Mouse (Mus musculus): ENCODE measurements around the gene Sqstm1.

The Sqstm1 gene

DNA sequence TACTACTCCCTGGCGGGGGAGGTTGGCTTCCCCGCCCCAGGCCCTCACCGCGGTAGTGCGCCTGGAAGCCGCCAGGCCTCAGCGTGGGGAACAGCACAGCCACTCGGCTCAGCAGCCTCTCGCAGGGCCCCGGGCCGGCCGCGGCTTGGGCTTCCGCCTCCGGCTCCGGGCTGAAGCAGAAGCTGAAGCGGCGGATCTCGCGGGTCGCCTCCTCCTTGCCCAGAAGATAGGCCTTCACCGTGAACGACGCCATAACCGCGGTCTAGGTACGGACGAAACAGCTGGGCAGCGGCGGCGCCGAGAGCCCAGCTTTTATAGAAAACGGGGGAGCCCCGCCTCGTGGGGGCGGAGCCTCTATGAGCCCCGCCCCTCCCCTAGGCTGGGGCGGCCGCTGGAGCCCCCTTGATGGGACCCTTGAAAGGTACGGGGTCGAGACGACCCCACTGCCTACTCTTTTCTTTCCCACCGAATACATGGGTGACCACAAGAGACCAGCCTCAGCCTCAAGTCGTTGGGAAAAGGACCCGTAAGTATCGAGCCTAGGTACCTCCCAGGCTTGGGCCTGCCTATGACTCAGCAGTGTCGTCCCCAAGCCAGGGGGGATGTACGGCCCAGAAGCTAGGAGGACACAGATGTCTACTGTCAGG, at the start of gene Sqstm1, which contains the start of gene Mgat4b:
Sqstm1 (minus strand) TSS at position 323 of the 647 bp plus-strand sequence.
Mgat4b (plus strand) TSS at position 386 of the 647 bp plus-strand sequence.
- peak; percentile 84 to 89 for DNase-seq (ENCODE audit: low spot score in 2 of 2)

DNA sequence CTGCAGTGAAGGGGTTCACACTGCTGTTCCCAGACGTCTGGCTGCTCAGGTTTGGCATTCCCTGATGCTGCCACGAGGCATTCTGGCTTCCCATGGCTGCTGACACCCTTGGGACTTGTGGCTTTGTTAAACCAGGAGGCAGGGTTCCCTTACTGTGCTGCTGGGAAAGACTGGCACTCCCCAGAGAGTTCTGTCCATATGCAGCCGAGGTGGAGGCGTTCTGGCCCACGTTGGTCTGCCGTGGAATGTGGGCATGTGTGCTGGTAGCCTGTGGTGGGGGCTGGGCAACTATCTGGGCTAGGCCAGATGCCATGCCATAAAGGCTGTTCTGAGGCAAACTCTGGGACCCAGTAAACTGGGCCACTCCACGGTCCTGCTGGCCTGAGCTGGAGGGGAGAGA, 47.7 kb upstream of the Sqstm1 start:
- DNase-seq (ENCODE audit: low spot score in 2 of 2): peak; percentile 68 to 73

DNA sequence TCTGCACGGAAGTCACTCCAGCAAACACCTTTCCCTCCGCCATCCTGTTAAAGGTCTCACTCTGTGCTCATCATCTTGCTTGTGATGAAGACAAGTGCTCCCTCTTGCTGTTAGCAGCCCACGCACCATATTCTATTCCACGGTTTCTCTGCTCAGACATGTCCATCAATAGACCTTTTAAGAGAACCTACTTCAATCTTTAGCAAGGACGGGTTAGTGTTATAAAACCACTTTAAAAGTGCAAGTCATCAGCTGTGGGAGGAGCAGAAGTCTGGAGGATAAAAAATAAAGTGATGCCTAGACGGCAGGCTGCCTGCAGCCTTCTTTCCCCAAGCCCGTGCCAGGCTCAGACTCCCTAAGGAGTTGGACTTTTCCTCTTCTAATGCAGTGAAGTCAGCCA, 46.0 kb upstream of the Sqstm1 start:
- DNase-seq (ENCODE audit: low spot score in 2 of 2): peak in 1 of 2 experiments; percentile 39

DNA sequence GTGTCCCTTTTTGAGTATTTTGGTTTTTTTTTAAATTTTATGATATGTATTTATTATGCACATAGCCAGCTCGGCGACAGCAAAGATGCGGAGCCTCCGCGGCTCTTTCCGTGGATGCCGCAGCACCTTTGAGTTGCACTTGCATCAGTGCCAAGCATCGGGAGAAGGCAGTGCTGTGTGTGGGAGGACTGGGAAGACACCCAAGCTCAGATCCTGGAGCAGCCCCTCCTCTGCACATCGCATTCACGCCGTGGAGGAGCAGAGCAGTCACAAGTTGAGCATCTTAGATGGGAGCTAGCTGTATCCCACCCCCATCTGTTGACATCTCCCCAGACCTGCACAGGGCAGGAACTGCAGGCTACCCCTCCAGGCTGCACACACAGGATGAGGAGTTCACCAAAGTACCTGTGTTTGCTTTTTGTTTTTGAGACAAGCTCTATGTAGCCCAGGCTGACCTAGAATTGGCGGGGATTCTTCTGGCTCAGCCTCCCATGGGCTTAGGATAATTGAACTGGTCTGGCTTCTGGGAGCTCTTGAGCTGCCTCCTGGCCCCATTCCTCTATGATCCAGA, 43.5 kb upstream of the Sqstm1 start:
- DNase-seq (ENCODE audit: low spot score in 2 of 2): peak; percentile 85 to 89

DNA sequence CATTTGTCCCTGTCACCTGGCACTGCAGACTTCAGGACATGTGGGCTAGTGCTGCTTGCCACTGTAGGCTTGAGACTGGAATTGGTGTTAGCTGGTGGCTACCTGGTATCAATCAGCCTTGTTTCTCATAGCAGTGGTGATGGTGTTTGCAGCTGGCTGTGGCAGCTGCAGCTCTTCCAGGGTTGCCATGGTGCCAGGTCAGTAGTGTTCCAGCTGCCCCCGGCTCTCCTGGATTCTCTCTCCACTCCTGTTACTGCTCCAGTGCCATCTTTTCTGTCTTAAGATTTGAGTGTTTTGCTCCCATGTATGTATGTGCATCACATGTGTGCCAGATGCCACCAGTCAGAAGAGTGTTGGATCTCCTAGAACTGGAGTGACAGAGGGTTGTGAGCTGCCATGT, 42.8 kb upstream of the Sqstm1 start:
- no peak for DNase-seq (ENCODE audit: low spot score in 2 of 2)

DNA sequence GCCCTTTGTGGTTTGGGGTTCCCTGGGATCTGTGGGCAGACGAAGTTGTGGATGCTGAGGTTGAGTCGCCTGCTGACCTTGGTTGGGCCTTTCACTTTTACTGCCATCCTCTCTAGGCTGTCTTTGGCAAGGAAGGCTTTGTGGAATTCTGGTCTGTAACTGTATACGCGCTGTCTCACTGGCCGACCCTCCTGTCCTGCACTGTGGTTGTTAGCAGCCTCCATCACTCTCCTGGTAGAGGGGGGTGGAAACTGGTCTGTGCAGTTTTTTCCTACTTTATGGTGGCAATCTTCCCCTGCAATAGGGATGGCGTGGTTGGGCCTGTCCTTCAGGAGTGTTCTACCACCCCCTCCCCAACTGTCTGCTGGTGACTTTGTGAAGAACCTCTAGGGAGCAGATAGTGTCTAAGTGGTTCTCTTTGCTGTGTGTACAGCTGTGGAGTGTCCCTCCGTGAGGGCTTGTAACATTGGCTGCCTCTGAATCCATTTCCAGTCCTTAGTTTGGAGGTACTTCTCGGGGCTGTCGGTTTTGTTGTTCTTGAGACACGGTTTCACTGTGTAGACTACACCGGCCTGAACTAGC, 42.1 kb upstream of the Sqstm1 start:
- DNase-seq (ENCODE audit: low spot score in 2 of 2): no peak

DNA sequence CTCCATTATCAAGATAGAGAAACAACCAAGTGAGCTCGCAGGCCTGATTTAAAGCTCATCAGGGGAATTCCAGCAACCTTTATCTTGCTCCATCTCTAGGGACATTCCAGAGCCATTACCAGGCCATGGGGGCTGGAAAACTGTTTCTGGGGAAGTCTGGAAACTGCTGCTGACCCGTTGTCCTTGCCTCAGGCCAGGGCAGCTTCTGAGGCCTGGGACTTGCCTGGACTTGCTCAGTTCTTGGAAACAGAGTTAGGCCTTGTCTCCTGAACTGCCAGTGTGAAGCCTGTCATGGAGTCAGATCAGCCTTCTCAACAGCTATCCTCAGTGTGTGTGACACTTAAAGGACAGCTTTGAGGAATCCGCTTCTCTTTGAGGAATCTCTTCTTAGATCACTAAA, 41.5 kb upstream of the Sqstm1 start:
- DNase-seq (ENCODE audit: low spot score in 2 of 2): no peak

DNA sequence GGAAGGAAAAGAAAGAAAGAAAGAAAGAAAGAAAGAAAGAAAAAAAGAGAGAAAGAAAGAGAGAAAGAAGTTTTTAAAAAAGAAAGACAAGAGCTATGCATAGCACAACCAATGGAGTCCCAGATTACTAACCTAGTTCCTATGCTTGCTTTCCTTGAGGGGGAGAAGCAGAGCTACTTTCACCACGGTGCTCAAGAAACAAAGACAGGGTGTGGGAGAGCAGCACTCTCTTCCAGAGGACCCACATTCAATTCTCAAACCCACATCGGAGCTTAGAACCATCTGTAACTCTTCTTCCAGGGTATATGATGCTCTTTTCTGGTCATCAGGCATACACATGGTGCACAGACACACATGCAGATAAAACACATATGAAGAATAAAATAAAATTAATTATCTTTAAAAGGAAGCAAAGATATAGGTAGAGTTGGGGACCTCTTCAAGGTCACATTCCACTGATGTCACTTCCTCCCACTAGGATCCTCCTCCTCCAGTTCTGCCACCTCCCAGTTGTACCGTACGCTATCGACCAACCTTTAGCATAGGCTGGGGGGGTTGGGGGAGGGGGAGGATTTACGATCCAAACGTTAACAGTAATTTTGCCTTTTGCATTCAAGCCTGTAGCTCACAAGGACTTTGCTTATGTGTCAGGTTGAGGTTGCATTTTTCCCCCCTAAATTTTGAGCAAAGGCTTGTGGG, 38.0 kb upstream of the Sqstm1 start:
- no peak for DNase-seq (ENCODE audit: low spot score in 2 of 2)

DNA sequence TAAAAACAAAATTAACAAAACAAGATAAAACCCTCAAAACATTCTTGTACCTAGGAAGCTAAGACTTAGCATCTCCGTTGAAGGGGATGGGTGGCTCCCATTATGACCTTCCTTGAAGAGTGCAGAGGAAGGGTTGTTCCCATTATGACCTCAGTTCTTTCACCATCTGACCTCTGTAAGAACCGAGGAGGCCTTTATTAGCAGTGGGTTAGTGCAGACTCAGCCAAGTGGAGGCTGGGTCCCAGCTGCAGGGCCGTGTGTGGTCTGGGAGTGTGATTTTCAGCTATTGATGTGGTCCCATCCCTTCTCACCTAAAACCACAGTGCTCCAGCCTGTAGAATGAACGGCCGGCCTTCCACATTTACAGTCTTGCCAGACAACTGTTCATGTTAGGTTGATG, 34.6 kb upstream of the Sqstm1 start:
- DNase-seq (ENCODE audit: low spot score in 2 of 2): no peak

DNA sequence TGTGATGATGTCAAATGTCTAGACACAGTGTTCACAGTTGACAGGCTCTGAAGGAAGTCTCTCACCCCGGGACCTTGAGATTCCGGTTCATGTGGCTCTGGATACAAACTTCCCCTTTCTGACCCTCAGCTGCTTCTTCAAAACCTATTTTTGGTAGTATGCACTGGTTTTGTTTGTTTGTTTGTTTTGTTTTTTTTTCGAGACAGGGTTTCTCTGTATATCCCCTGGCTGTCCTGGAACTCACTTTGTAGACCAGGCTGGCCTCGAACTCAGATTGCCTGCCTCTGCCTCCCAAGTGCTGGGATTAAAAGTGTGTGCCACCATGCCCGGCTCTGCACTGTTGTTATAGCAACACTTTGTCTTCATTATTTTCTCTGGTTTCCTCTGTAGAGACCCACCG, 33.3 kb upstream of the Sqstm1 start:
- no peak for DNase-seq (ENCODE audit: low spot score in 2 of 2)

DNA sequence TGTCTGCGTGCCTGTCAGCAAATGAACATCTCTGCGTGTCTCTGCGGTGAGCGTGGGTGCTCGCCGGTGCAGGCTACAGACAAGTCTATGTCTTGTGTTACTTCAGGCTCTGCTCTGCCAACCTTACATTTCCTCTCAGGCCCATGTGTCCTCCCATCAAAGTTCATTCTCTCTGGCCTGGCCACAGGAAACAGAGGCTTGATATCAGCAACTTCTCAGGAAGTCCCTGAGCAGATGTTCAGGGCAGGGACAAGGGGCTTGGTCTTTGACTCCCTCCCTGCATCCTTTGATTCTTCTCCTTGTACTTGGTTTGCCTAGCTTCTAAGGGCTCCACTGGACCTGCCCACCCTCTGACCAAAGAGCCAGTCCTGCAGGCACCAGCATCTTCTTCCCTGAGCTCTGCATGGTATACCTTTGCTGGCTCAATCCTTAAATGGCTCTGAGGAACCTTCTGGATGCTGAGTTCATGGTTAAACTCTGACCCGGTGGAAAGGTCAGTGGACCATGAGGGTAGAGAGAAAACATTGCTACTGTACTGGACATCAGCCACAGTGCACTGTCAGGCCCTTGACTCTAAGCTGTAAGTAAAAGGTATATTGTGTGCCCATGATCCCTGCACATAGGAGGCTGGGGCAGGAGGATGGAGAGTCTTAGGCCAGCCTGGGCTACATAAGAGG, 29.7 kb upstream of the Sqstm1 start:
- DNase-seq (ENCODE audit: low spot score in 2 of 2): no peak

DNA sequence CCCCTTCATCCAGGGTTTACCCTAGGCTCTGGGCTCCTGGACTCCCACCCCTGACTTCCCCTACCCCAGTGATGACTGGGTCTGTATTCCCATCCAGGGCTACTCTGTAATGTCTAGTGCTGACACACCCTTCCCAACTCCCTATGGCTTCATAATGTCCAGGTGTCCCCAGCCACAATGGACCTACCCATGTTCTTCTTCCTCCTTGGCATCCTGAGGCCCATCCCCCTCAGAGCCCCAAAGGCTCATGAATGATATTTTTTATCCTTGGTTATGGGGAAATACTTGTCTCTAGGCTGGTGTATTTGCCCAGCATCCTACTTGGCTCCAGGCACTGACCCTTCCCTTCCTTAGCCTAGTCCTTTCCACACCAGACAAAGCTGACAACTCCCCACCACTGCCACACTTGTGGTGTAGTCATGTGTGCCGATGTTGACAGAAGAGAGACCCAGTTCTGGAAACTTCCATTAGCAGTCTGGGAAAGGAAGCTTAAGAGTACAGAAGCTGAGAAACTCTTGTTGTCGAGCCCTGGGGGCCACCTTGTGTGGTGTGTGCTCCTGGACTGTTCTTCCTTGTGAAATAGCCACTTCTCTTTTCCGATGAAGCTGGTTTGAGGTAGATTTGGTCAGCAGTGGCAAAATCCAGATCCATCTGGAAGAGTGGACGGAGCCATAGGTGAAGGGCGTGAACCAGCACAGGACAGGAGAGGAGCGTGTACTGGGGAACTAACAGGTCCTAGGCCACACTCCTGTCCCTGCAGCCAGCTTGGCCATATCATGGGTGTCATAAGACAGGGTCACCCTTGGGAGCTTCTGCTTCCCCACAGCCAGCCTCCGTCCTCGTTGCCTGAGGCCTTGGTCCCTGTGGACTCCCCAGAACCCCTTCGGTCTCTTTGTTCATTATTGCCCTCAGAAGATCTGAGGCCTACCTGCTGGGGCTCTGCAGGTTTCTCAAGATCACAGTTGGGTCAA, 28.5 kb upstream of the Sqstm1 start:
- DNase-seq (ENCODE audit: low spot score in 2 of 2): no peak

DNA sequence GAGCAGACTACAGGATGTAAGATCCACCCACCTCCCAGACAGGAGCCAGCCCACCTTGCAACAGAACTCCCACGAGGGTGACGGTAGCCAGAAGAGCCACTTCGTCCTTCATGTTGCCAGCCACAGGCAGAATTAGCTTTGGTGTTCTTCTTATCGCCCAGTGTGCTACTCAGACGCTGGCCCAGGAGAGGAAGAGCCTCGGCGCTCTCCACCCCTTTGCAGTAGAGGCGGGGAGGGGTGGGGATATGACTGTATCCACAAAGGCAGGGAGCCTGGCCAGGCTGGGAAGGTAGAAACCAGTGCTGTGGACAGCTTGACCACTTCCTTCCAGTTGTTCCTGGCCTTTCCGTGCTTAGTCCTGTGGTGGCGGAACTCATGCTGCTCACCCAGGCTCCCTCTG, 27.7 kb upstream of the Sqstm1 start, which contains the start of gene Ltc4s:
Ltc4s (minus strand) TSS at position 293 of the 400 bp plus-strand sequence.
- DNase-seq (ENCODE audit: low spot score in 2 of 2): no peak

DNA sequence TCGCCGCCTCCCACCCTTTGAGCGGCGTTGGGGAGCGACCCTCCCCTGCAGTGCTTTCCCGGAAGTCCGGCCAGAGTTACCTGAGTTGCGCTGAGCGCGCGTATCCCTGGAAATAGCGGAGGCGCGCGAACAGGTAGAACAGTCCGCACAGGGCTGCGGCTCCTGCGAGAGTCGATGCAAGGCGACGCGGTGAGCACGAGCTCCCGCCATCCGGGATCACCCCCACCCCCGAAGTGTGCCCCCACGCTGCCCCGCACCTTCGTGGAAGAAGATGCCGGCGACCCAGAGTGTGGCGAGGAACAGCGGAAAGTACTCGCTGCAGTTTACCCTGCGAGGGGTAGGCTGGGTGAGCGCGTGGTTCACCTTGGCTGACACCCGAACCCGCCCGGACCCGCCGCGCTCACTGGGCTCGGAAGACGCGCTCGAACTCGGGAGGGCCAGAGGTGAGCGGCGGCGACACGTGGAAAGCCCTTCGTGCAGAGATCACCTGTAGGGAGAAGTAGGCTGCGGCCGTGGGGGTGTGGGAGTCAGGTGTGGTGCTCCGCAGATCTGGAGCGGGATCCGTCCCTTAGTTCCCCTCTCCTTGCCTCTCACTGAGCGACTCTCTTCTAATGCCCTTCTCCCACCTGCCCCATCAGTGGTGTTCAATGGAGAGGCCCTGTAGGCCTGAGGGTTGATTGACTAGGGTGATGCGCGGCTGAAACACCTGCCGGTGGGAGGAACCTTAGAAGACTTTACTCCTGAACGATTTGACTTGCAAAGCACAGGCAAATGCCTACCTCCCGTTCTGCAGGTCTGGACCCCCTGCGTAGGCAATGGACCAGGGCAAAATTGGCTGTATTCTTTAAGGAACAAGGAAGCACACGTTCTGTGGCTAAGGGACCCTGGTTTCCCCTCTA, 26.6 kb upstream of the Sqstm1 start:
- DNase-seq (ENCODE audit: low spot score in 2 of 2): no peak

DNA sequence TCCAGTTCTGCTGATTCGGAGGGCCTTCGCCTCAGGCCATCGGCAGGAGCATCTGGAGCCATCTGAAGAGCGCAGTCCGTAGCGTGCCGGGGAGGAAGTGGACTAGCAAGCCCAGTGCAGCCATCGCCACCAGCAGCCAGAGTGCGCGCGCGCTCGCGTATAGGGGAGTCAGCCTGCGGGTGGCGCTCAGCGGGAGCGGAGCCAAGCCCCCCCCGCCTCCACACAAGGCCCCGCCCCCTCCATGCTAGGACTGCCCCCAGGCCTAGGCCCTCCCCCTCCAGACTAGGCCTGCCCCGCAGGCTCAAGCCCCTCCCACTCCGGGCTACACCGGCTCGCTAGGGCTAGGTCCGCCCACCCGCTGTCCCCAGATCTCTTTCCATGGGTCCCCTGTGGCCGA, 25.9 kb upstream of the Sqstm1 start:
- peak; percentile 67 to 74 for DNase-seq (ENCODE audit: low spot score in 2 of 2)

DNA sequence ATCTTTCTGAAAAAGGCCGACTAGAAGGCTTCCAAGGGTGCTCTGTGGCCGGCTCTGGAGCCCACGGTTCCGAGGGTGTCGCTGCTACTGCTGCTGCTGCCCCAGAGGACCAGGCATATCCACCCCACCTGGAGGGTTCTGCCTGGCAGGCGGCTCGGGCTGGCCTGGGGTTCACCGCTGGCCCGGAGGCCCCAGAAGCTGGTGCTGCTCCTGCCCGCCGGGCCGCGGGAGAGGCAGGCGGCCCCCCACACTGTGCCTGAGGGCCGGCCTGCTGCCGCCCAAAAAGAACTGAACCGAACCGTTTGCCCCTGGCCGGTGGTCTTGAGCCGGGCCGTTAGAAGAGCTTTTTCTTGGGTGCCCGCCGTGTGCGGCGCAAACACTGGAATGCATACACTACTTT, 24.0 kb upstream of the Sqstm1 start:
- DNase-seq (ENCODE audit: low spot score in 2 of 2): no peak

DNA sequence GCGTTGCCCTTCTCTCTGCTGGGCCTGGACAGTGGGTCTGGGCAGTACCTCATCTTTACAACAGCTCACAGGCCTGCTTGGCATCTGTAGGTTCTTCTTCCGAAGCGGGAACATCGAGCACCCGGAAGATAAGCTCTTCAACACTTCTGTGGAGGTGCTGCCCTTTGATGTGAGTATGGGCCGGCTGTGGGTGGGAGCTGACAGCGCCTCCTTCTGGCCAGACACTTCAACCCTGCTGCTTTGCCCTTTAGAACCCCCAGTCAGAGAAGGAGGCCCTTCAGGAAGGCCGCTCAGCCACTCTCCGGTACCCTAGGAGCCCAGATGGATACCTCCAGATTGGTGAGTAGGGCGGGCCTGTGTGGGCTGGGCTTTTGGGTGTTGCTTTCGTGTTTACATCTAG, 23.4 kb upstream of the Sqstm1 start:
- no peak for DNase-seq (ENCODE audit: low spot score in 2 of 2)

DNA sequence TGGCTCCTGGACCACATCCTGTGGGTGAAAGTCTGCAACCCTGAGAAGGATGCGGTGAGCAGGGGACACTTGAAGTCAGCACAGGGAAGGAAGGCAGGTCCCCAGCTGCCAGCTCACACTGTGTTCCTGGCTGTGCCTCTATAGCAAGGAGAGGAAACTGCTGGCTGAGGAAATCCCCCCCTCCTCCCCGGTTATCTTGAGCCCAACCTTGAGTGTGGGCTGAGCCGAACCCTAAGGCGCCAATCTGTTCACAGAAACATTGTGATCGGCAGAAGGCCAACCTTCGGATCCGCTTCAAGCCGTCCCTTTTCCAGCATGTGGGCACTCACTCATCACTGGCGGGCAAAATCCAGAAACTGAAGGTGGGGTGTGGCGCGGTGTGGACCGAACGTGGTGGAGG, 22.4 kb upstream of the Sqstm1 start:
- no peak for DNase-seq (ENCODE audit: low spot score in 2 of 2)

DNA sequence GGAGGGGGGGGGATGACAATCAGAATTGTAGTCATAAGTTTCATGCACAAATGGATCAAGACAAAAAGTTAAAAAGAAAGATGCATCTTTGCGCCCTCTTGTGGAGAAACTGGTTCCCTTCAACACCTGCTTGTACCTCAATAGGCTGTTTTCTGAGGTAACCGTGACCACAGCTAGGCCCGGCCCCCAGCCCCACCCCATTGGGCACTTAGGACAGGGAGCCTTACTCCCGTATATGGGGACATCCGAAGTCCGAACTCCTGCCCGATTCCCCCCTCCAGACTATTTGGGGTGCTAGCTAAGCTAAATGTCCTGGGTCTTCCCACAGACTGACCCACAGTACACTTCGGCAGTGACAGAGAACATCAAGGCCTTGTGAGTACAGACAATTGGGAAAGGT, 20.8 kb upstream of the Sqstm1 start:
- peak; percentile 77 to 79 for DNase-seq (ENCODE audit: low spot score in 2 of 2)
